Mouse (Mus musculus): ENCODE measurements around the gene Ctnna3. TPM values are rescaled to one million over a fixed set of nuclear protein-coding genes. Genes with fewer than 3 reads are reported as not detected.

The Ctnna3 gene
- polyA plus RNA-seq, 1 experiment from 2014 or later: 0.40 TPM

DNA sequence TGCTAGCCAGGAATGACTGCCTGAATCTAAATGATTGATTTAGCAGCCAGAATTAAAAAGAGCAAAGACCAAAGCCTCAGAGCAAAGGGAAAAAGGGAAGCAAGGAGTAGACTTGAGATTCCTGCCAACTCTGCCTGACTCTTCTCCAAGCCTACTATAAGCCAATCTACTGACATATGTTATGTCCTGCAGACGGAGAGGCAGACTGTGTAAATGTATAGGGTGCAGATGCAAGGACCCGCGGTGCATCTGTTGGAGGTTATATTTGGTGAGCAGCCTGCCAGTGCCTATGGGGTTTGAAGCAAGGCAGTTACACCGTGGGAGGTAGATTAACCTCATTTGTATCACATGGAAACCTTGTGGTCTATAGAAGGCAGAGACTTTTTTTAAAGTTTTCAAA lies 409.1 kb downstream of the Ctnna3 start:
- no peaks in the 10 kb centered on the region for H3K9me3 ChIP-seq (ENCODE audit: control insufficient read depth, low read length)
- no peaks in the 10 kb centered on the region for H3K4me1 ChIP-seq (replicated peaks; ENCODE audit: control insufficient read depth, insufficient read depth, low read length)
- WGBS: 81% methylated on average over 4 of the region's 4 CpGs
- H3K27ac ChIP-seq (ENCODE audit: low read depth, low read length): no peak overlapping the region
- no peak for ATAC-seq (replicated peaks; ENCODE audit: low FRiP score)
- no peaks in the 10 kb centered on the region for H3K27me3 ChIP-seq (replicated peaks; ENCODE audit: control insufficient read depth, insufficient read depth, low read length)
- no peak overlapping the region for H3K4me2 ChIP-seq
- no peak for DNase-seq (ENCODE audit: low spot score)
- H3K4me3 ChIP-seq (ENCODE audit: low read depth, low read length): no peak overlapping the region
- H3K9ac ChIP-seq (ENCODE audit: low read depth, low read length): no peak overlapping the region
- H3K36me3 ChIP-seq (ENCODE audit: control insufficient read depth, insufficient read depth, low read length): no peaks in the 10 kb centered on the region

DNA sequence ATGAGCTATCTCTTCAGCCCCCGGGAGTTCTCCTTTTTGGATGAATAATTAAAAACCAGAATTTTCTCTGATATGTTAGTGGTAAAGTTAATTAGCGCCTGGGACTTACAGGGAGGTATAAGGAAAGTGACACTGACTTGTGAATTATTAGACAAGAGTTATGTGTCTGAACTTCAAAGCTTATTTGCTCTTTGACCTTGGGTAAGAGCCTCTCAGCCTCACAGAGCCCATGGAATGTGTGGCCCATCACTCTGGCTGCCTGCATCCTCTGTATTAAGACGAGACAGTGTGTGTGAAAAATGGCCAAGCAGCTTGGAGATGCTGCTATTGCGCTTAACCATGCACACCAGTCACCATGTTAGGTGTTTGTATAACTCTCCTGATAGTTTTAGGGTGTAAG lies 422.0 kb downstream of the Ctnna3 start:
- no peak overlapping the region for H3K9ac ChIP-seq (ENCODE audit: low read depth, low read length)
- H3K36me3 ChIP-seq (ENCODE audit: control insufficient read depth, insufficient read depth, low read length): no peaks in the 10 kb centered on the region
- no peaks in the 10 kb centered on the region for H3K9me3 ChIP-seq (ENCODE audit: control insufficient read depth, low read length)
- H3K27me3 ChIP-seq (replicated peaks; ENCODE audit: control insufficient read depth, insufficient read depth, low read length): no peaks in the 10 kb centered on the region
- H3K4me1 ChIP-seq (replicated peaks; ENCODE audit: control insufficient read depth, insufficient read depth, low read length): no peaks in the 10 kb centered on the region
- no peak overlapping the region for H3K27ac ChIP-seq (ENCODE audit: low read depth, low read length)
- H3K4me2 ChIP-seq: no peak overlapping the region
- DNase-seq (ENCODE audit: low spot score): no peak
- no peak overlapping the region for H3K4me3 ChIP-seq (ENCODE audit: low read depth, low read length)
- WGBS: 68% methylated on average over 4 of the region's 4 CpGs
- no peak for ATAC-seq (replicated peaks; ENCODE audit: low FRiP score)

DNA sequence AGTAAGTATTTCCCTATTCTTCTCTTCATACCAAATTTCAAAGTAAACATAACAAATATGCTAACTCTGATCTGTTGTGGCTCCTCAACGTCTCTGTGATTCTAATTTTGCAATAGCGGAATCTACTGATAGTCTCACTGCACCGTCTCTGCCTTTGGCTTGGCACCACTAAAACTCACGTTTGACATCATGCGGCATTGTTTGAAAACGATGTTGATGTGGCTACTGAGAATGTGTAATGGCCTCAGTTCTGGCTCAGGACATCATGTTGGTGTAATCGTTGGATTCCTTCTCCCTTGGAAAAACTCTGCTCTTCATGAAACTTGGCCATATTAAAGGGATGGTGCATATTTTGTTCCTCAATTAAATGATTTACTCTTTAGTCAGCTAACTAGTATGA lies 439.2 kb downstream of the Ctnna3 start:
- Histone ChIP-seq H3K4me2 (no peak overlapping the region), H3K27me3 (replicated peaks; ENCODE audit: control insufficient read depth, insufficient read depth, low read length) (no peaks in the 10 kb centered on the region), H3K9me3 (ENCODE audit: control insufficient read depth, low read length) (no peaks in the 10 kb centered on the region), H3K36me3 (ENCODE audit: control insufficient read depth, insufficient read depth, low read length) (no peaks in the 10 kb centered on the region), H3K4me3 (ENCODE audit: low read depth, low read length) (no peak overlapping the region), H3K9ac (ENCODE audit: low read depth, low read length) (no peak overlapping the region), H3K4me1 (replicated peaks; ENCODE audit: control insufficient read depth, insufficient read depth, low read length) (no peaks in the 10 kb centered on the region), H3K27ac (ENCODE audit: low read depth, low read length) (no peak overlapping the region)
- ATAC-seq (replicated peaks; ENCODE audit: low FRiP score) (no peak), DNase-seq (ENCODE audit: low spot score) (no peak)
- WGBS: 82% methylated on average over 7 of the region's 7 CpGs

DNA sequence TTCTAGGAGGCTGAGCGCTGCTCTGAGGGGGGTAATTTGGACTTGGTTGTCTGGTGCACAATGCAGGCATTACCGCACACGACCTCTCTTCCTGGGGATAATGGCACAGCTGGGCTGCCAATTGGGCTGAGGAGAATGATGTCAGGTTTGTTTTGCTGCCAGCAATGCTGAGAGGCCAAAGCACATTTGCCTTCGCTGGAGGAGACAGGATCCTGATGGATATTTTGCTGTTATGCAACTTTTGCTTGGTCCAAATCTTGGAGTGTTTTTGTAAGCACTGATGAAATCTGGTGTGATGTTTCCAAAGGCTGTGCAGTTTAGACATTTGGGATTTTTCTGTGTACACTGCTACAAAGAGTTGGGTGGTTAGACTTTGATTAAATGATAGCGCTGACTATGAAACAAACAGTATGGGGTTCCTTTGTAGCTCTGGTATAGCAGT lies 450.6 kb downstream of the Ctnna3 start:
- Histone ChIP-seq H3K9ac (ENCODE audit: low read depth, low read length) (no peak overlapping the region), H3K9me3 (ENCODE audit: control insufficient read depth, low read length) (no peaks in the 10 kb centered on the region), H3K4me3 (ENCODE audit: low read depth, low read length) (no peak overlapping the region), H3K27ac (ENCODE audit: low read depth, low read length) (no peak overlapping the region), H3K27me3 (replicated peaks; ENCODE audit: control insufficient read depth, insufficient read depth, low read length) (no peaks in the 10 kb centered on the region), H3K36me3 (ENCODE audit: control insufficient read depth, insufficient read depth, low read length) (no peaks in the 10 kb centered on the region), H3K4me1 (replicated peaks; ENCODE audit: control insufficient read depth, insufficient read depth, low read length) (no peaks in the 10 kb centered on the region), H3K4me2 (no peak overlapping the region)
- ATAC-seq (replicated peaks; ENCODE audit: low FRiP score) (no peak), DNase-seq (ENCODE audit: low spot score) (no peak)
- WGBS: 80% methylated on average over 5 of the region's 5 CpGs

DNA sequence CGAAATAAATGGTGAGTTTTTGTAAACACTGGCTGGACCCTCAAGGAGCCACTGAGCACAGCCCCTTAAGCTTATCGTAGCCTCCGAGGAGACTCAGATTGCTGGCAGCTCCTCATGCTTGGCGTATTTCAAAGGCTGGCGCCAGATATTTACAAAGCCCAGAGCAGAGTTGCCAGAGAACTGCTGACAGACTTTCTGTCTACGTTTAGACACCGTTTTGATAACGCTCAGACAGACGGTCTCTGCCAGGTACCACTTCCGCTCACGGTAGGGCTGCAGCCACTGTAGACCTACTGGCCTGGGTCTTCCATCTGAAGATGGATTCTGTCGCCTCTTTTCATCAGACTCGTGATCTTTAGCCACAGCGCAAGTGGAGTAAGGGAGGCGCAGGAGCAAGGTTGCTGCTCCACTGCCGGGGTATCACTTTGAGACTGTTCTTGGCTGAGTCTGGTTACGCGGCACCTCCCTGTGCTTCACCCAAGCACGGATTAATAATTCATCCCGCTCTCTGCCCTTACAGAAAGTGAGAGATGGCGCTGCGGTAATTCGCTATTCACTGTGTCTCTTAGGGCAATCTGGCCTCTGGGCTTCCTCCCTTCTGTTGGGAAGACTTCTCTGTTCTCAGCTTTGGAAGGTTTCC lies 456.7 kb downstream of the Ctnna3 start:
- H3K4me1 ChIP-seq (replicated peaks; ENCODE audit: control insufficient read depth, insufficient read depth, low read length): no peaks in the 10 kb centered on the region
- no peaks in the 10 kb centered on the region for H3K36me3 ChIP-seq (ENCODE audit: control insufficient read depth, insufficient read depth, low read length)
- peak overlapping the region; percentile 36; the same call in 1 of the 2 replicates for H3K4me2 ChIP-seq
- no peak for ATAC-seq (replicated peaks; ENCODE audit: low FRiP score)
- H3K4me3 ChIP-seq (ENCODE audit: low read depth, low read length): no peak overlapping the region
- no peak for DNase-seq (ENCODE audit: low spot score)
- H3K27ac ChIP-seq (ENCODE audit: low read depth, low read length): no peak overlapping the region
- no peak overlapping the region for H3K9ac ChIP-seq (ENCODE audit: low read depth, low read length)
- 67% methylated on average over 23 of the region's 23 CpGs for WGBS
- no peaks in the 10 kb centered on the region for H3K27me3 ChIP-seq (replicated peaks; ENCODE audit: control insufficient read depth, insufficient read depth, low read length)
- H3K9me3 ChIP-seq (ENCODE audit: control insufficient read depth, low read length): no peaks in the 10 kb centered on the region

DNA sequence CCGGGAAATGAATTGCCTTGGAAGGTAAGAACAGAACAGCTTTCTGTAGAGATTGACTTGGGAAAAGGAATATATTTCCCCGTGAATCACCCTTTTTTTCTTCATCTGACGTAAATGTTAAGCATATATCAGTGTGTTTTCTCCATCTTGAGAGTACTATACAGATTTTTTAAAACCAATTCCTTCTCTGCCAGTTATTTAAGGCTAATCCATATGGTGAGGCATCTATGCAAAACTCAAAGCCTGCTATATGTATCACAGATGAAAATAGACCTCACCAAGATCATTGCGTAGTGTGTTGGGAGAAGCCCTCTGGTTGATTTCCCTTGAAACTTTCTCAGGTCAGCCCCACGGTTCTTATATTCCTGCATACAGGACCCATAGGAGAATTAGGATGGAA lies 464.7 kb downstream of the Ctnna3 start:
- WGBS: 88% methylated on average over 5 of the region's 5 CpGs

DNA sequence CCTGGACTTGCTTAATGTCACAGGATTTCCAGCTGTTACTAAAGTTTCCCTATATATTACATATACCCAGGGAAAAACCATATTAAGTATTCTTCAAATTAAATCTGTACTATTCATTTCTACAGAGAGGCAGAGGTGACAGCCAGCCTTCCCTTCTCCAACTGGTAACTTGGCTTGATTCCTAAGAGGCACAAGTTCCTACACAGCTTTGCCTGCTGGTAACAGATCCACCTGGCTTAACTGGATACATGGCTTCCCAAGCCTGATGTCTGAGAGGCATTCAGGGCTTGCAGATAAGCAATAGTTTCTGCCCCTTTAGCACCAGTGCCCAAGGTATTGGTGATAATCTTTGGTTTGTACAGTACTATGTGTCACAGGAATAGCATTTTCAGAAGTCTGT lies 470.0 kb downstream of the Ctnna3 start:
- ATAC-seq (replicated peaks; ENCODE audit: low FRiP score) (no peak), DNase-seq (ENCODE audit: low spot score) (no peak)
- Histone ChIP-seq H3K9me3 (ENCODE audit: control insufficient read depth, low read length) (no peaks in the 10 kb centered on the region), H3K4me2 (no peak overlapping the region), H3K36me3 (ENCODE audit: control insufficient read depth, insufficient read depth, low read length) (no peaks in the 10 kb centered on the region), H3K27me3 (replicated peaks; ENCODE audit: control insufficient read depth, insufficient read depth, low read length) (no peaks in the 10 kb centered on the region), H3K27ac (ENCODE audit: low read depth, low read length) (no peak overlapping the region), H3K9ac (ENCODE audit: low read depth, low read length) (no peak overlapping the region), H3K4me3 (ENCODE audit: low read depth, low read length) (no peak overlapping the region), H3K4me1 (replicated peaks; ENCODE audit: control insufficient read depth, insufficient read depth, low read length) (no peaks in the 10 kb centered on the region)

More for the DNA sequence above, 464.7 kb downstream of the Ctnna3 start:
- Histone ChIP-seq H3K27ac (ENCODE audit: low read depth, low read length) (no peak overlapping the region), H3K4me1 (replicated peaks; ENCODE audit: control insufficient read depth, insufficient read depth, low read length) (no peaks in the 10 kb centered on the region), H3K36me3 (ENCODE audit: control insufficient read depth, insufficient read depth, low read length) (no peaks in the 10 kb centered on the region), H3K27me3 (replicated peaks; ENCODE audit: control insufficient read depth, insufficient read depth, low read length) (no peaks in the 10 kb centered on the region), H3K9ac (ENCODE audit: low read depth, low read length) (no peak overlapping the region), H3K4me3 (ENCODE audit: low read depth, low read length) (no peak overlapping the region), H3K9me3 (ENCODE audit: control insufficient read depth, low read length) (no peaks in the 10 kb centered on the region), H3K4me2 (no peak overlapping the region)
- ATAC-seq (replicated peaks; ENCODE audit: low FRiP score) (no peak), DNase-seq (ENCODE audit: low spot score) (no peak)

DNA sequence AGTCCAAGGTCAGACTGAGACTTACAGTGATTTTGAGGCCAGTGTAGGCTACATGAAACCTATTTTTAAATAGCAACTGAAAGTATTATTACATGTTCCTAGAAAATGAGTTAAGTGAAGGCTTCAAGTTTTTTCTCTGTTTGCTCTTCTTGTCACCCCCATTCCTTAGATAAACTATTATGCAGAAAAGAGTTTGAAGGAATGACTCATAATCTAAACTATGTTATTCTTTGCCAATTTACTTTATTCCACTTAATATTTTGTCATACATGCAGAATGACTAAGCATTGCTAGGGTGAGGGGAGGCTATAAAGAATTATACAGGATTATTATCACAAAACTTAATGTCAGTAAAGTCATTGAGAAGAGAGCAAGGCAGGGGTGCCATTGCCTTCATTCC lies 479.0 kb downstream of the Ctnna3 start:
- H3K27ac ChIP-seq (ENCODE audit: low read depth, low read length): no peak overlapping the region
- no peak for ATAC-seq (replicated peaks; ENCODE audit: low FRiP score)
- H3K27me3 ChIP-seq (replicated peaks; ENCODE audit: control insufficient read depth, insufficient read depth, low read length): no peaks in the 10 kb centered on the region
- H3K4me3 ChIP-seq (ENCODE audit: low read depth, low read length): no peak overlapping the region
- H3K4me1 ChIP-seq (replicated peaks; ENCODE audit: control insufficient read depth, insufficient read depth, low read length): no peaks in the 10 kb centered on the region
- H3K4me2 ChIP-seq: no peak overlapping the region
- no peak for DNase-seq (ENCODE audit: low spot score)
- H3K36me3 ChIP-seq (ENCODE audit: control insufficient read depth, insufficient read depth, low read length): no peaks in the 10 kb centered on the region
- H3K9me3 ChIP-seq (ENCODE audit: control insufficient read depth, low read length): no peaks in the 10 kb centered on the region
- no peak overlapping the region for H3K9ac ChIP-seq (ENCODE audit: low read depth, low read length)

DNA sequence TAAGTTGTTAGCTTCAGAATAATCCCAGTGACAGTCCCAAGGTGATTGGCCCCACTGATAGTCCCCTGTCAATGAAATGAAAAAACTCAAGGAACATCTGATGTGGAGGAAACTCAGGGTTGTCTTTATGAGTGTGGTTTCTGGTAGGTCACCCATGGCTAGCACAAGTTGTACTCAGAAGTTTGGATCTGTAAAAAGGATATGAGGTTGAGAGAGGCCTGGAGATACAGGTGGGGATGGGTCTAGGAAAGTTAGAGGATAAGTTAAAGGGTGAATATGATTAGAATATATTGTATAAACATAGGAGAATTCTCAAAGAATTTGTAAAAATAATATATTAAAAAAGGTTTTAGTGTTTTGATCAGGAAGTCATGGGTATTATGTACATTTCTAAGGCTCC lies 497.4 kb downstream of the Ctnna3 start, which contains the start of gene Gm10118:
Gene Gm10118 (minus strand): TSS at position 101 of the 400 bp plus-strand sequence.
- Histone ChIP-seq H3K27me3 (replicated peaks; ENCODE audit: control insufficient read depth, insufficient read depth, low read length) (no peaks in the 10 kb centered on the region), H3K4me2 (no peak within 1 kb of the TSS), H3K36me3 (ENCODE audit: control insufficient read depth, insufficient read depth, low read length) (no peaks in the 10 kb centered on the region), H3K27ac (ENCODE audit: low read depth, low read length) (no peak within 1 kb of the TSS), H3K9ac (ENCODE audit: low read depth, low read length) (no peak within 1 kb of the TSS), H3K4me3 (ENCODE audit: low read depth, low read length) (no peak within 1 kb of the TSS), H3K9me3 (ENCODE audit: control insufficient read depth, low read length) (no peaks in the 10 kb centered on the region), H3K4me1 (replicated peaks; ENCODE audit: control insufficient read depth, insufficient read depth, low read length) (no peaks in the 10 kb centered on the region)
- DNase-seq (ENCODE audit: low spot score): no peak
- ATAC-seq (replicated peaks; ENCODE audit: low FRiP score): no peak
